Comparison of ENCODE assay signal across 14 mouse cellular contexts in the genomic region with DNA sequence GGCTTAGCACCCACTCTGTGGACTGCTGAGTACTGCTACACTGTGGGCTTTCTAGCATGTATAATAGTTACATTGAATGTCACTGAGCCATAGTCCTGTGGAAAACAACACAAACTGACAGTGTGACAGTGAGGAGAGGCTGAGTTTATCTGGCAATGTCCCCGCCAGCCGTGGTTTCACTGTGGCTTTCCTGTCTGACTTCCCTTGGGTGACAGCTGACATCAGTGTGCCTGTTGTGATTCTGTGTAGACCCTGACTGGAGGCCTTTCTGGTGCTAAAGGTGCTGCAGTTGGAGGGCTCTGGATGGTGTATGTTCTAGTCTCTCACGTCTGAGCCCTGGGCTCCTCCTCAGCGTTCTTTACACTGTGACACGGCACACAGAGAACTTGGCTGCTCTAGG.
"Had no signal": no experiment of that assay in that cellular context is flagged by ENCODE, and none has a peak within 500 bp of the region (broad histone marks: within the 10 kb centered on the region; RNA-seq: fewer than 3 reads in every experiment).

No protein-coding gene starts in this region.

- ATAC-seq: liver, postnatal 0 days had no signal

- H3K27me3 ChIP-seq: limb, embryonic 12.5 days; liver, embryonic 13.5 days; lung, embryonic 15.5 days; midbrain, embryonic 12.5 days; neural tube, embryonic 15.5 days had no signal

- H3K4me3 ChIP-seq: limb, embryonic 12.5 days; liver, embryonic 13.5 days; lung, embryonic 15.5 days; midbrain, embryonic 12.5 days; neural tube, embryonic 15.5 days had no signal

- DNase-seq: kidney, adult 8-10 months; kidney, postnatal 36 days; layer of hippocampus, adult 9-11 months; layer of hippocampus, postnatal 36 days; liver; liver, embryonic 13.5 days; liver, postnatal 0 days; thymus, adult 2 months; thymus, postnatal 25 days had no signal

- H3K9me3 ChIP-seq: limb, embryonic 12.5 days; liver, embryonic 13.5 days; lung, embryonic 15.5 days; midbrain, embryonic 12.5 days; neural tube, embryonic 15.5 days had no signal

- H3K4me2 ChIP-seq: limb, embryonic 12.5 days; liver, embryonic 13.5 days; lung, embryonic 15.5 days; midbrain, embryonic 12.5 days; neural tube, embryonic 15.5 days had no signal

- H3K9ac ChIP-seq: limb, embryonic 12.5 days; liver, embryonic 13.5 days; liver, postnatal 0 days; lung, embryonic 15.5 days; midbrain, embryonic 12.5 days; neural tube, embryonic 15.5 days had no signal

- H3K27ac ChIP-seq: limb, embryonic 12.5 days; liver, embryonic 13.5 days; lung, embryonic 15.5 days; midbrain, embryonic 12.5 days; neural tube, embryonic 15.5 days; stomach, postnatal 0 days had no signal
